Mouse (Mus musculus): ENCODE measurements at regions not wholly inside any gene's neighbourhood (a gene's known extent, or its start where the extent isn't known, plus 50 kb on each side); places are given as distances from the start of the nearest gene placed in this dataset.
"Not testable (repeated sequence)": the region's sequence is repeated elsewhere in the genome, so short reads cannot be mapped to it uniquely, and the experiment has no call there.

DNA sequence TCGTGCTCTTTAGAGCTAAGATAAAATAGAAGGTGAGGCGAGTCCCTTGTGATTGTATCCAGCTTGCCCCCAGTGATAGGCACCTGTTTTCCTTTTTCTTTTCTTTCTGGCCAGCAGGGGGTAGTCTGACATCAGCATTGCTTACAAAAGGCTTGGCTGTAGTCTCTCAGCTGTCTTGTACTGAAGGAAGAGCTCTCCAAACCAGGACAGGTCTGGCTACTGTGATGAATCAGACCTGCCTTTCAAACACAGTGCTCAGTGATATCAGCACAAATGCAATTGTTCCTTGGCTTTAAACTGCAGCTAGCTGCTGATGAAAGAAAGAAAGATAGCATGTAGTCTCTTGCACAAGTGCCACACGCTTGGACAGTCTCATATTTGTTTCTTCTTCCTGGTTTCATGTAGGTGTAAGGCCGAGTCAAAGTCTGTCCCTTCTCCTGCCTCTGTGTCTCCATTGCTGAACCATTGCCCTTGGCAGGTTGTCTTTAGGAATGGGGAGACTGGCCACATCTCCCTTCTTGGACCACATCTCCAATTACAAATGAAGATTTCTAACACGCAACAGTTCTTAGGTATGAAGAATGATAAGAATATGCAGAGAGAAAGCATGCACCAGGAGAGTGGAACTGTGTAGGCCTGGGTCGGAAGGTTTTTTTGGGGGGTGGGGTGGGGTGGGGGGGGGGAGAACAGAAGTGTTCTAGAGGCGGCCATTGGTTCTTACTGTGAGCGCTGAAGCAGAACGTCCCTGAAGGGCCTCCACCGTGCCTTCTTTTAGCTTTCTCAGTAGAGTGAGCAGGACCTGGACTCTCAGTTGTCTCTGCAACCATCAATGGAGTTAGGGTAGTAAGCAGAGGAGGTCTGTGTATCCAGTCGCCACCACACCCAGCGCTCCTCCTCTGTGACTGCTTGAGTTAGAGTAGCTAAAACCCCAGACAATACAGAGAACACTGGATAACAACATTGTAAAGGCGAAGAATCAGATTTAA is 200.9 kb downstream of the Faxc start:
- no peak for DNase-seq (ENCODE audit: low spot score in 2 of 2)

GRCm38 (mm10) chr4:22133547-22134495 is 202.7 kb downstream of the Faxc start:
- no peak for DNase-seq (ENCODE audit: low spot score in 2 of 2)

- DNase-seq (ENCODE audit: low spot score in 2 of 2), result no peak
Measured at GRCm38 (mm10) chr4:22140122-22140521, 209.0 kb downstream of the Faxc start.

GRCm38 (mm10) chr4:22143546-22143945 is 212.4 kb downstream of the Faxc start:
- DNase-seq (ENCODE audit: low spot score in 2 of 2), result no peak

DNA sequence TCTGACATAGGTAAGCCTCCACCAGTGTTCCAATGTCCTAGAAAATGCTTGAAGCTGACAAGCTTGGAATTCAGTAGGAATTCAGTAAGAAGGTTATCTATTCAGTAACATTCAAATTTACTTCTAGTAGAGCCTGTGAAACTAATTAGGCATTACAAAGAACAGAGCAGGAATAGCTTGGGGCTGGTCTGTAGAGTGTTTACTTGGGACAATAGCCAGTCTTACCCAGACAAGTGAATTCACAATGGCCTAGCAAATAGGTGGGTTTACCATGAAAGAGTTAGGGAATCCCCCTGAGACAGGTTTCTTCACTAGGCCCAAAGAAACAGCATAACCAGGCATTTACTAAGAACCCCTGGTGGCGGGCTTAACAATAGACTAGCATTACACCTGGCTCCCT is 212.5 kb upstream of the Fbxl4 start:
- not testable (repeated sequence) for DNase-seq (ENCODE audit: low spot score in 2 of 2)

- DNase-seq (ENCODE audit: low spot score in 2 of 2), result no peak
Measured at GRCm38 (mm10) chr4:22146648-22147409, 210.5 kb upstream of the Fbxl4 start.

- DNase-seq (ENCODE audit: low spot score in 2 of 2), result no peak
Measured at GRCm38 (mm10) chr4:22151899-22152493, 205.3 kb upstream of the Fbxl4 start.

- DNase-seq (ENCODE audit: low spot score in 2 of 2), result no peak
Measured at GRCm38 (mm10) chr4:22152971-22153544, 204.3 kb upstream of the Fbxl4 start.

GRCm38 (mm10) chr4:22153620-22154019 is 203.7 kb upstream of the Fbxl4 start:
- DNase-seq (ENCODE audit: low spot score in 2 of 2), result no peak

GRCm38 (mm10) chr4:22186422-22186821 is 170.9 kb upstream of the Fbxl4 start:
- DNase-seq (ENCODE audit: low spot score in 2 of 2), result no peak

GRCm38 (mm10) chr4:22188141-22189006 is 169.0 kb upstream of the Fbxl4 start:
- no peak for DNase-seq (ENCODE audit: low spot score in 2 of 2)

GRCm38 (mm10) chr4:22196501-22196900 is 160.8 kb upstream of the Fbxl4 start:
- no peak for DNase-seq (ENCODE audit: low spot score in 2 of 2)

DNA sequence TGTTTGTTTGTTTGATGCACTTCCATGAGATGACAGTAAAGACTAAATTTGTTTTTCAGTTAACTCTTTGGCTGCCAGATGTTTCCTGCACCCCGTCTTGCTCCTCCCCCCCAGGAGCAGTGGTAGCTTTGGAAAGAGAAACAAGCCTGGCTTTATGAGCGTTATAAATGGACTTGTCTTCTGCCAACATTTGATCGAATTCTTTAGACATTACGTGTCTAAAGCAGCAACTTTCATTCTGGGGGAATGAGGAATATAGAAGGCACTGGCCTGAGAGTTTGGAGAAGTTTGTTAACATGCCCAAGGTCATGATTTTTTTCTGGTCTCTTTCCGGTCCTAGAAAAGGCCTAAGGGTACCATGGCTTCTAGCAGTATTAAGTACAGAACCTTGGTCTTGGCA is 148.8 kb upstream of the Fbxl4 start:
- DNase-seq (ENCODE audit: low spot score in 2 of 2), result no peak

GRCm38 (mm10) chr4:22237640-22238039 is 119.7 kb upstream of the Fbxl4 start:
- no peak for DNase-seq (ENCODE audit: low spot score in 2 of 2)

GRCm38 (mm10) chr4:22250276-22250675 is 107.1 kb upstream of the Fbxl4 start:
- DNase-seq (ENCODE audit: low spot score in 2 of 2), result not testable (repeated sequence)

DNA sequence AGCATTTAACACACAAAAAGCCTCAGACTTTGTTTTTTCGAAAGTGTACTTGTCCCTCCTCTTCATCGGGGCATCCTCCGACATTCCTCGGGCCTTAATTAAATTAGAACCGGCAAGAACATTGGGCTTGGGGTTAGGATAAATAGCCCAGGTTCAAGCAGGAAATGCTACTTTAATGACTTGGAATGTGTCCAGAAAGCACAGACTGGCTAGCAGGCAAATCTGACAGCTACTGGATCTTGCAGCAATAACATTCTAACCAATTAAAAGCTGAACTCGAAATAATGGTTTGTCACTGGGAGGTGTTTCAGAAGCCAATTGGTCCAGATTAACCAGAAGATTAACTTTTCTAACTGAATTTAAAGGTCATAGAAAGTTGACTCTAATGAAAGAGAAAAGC is 93.4 kb upstream of the Fbxl4 start:
- no peak for DNase-seq (ENCODE audit: low spot score in 2 of 2)

- no peak for DNase-seq (ENCODE audit: low spot score in 2 of 2)
Measured at GRCm38 (mm10) chr4:22269064-22269463, 88.3 kb upstream of the Fbxl4 start.

DNA sequence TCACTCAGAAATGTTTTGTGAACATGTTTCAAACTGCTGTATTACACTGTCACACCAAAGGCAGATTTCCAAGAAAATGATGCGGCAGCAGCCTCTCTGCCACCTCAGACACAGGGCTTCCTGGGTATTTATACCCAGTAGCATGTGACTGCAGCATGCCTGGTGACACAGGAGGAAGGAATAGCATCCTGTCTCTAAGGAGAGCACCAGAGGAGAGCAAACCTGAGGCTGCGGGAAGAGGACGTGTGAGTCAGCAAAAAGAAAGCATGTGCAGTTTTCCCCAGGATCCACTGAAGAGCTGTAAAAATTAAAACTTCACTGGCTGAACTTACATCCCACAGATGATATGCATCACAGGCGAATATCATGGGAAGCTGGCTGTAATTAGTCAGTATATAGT is 83.2 kb upstream of the Fbxl4 start:
- DNase-seq (ENCODE audit: low spot score in 2 of 2), result no peak

Data from gastrocnemius, postnatal 4 days (tissue).